In the genomic region with DNA sequence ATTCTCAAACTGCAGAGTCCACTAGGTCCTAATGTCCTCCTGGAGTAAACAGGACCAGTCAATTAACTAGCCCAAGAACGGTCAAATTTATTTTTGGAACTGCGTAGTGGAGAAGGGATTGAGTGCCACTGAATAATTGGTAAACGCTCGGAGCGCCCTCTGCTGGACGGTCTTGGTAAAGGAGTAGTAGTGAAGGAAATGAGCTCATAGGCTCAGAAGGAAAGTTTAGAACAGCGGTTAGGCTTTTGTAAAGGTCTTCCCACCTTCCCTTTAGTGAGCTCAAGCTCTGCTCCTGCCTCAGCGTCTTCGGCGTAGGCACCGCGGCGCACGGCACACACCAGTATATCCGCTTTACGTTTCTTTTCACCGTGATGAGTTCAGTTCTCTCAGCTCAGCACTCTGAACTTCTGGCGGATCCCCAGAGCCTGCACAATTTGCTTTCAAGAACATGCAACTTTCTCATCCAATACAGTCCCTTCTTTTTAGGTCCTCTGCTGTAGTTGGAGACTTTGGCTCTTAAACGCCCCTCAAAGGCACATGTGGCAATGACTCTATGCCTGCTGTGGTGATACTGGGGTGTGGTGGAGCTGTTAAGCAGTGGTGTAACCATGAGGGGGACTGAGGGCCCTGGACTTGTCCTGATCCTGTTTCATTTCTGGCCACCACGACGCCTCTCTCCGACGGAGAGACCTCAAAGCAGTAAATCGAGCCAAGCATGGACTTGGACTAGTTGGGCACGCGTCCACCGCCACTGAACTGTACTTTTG, we compare ENCODE assay signal across 8 mouse cellular contexts. TPM values are rescaled to one million over a fixed set of nuclear protein-coding genes. Genes with fewer than 3 reads are reported as not detected.
DNase-seq lines count a peak whose midpoint lies in the region; ATAC-seq lines count a peak whose summit lies in the region.

No protein-coding gene starts in this region.

- no peak overlapping the region for H3K9ac ChIP-seq in hindbrain, embryonic 14.5 days

- H3K4me3 ChIP-seq in hindbrain, embryonic 14.5 days (replicated peaks; ENCODE audit: low read length), result no peak overlapping the region

- 28% methylated on average over 27 of the region's 27 CpGs for WGBS in hindbrain, embryonic 14.5 days

- H3K4me1 ChIP-seq in hindbrain, embryonic 14.5 days (replicated peaks; ENCODE audit: control insufficient read depth, insufficient read depth, low read length), result no peaks in the 10 kb centered on the region

- H3K9me3 ChIP-seq in hindbrain, embryonic 14.5 days (ENCODE audit: control insufficient read depth, low read length), result no peaks in the 10 kb centered on the region

- peak overlapping the region; percentile 26; the same call in 1 of the 2 replicates for H3K4me2 ChIP-seq in hindbrain, embryonic 14.5 days (replicated peaks)

- H3K27me3 ChIP-seq in hindbrain, embryonic 14.5 days (ENCODE audit: control insufficient read depth, insufficient read depth, low read length), result no peaks in the 10 kb centered on the region

- peak; percentile 59; the same call in 1 of the 2 replicates for ATAC-seq in hindbrain, embryonic 14.5 days (ENCODE audit: low FRiP score)

- no peaks in the 10 kb centered on the region for H3K36me3 ChIP-seq in hindbrain, embryonic 14.5 days (replicated peaks; ENCODE audit: control insufficient read depth, insufficient read depth)

- no peak overlapping the region for H3K27ac ChIP-seq in hindbrain, embryonic 14.5 days

- DNase-seq in R1 (ENCODE audit: low read depth, low spot score), result peak; percentile 95
- peak; percentile 89 to 95 for DNase-seq in cerebellum, postnatal 25 days
- peak; percentile 90 to 99 for DNase-seq in frontal cortex, postnatal 25 days (ENCODE audit: low spot score in 2 of 2)
- DNase-seq in hindbrain, embryonic 14.5 days (ENCODE audit: low spot score), result peak; percentile 96
- DNase-seq in layer of hippocampus, postnatal 25 days (ENCODE audit: extremely low spot score in 1 of 2, low spot score in 1 of 2), result peak; percentile 92 to 100
- peak; percentile 92 for DNase-seq in lung, postnatal 25 days (ENCODE audit: low spot score)
- DNase-seq in retina, postnatal 1 day, result peak; percentile 91
- peak; percentile 80 to 88 for DNase-seq in urinary bladder, adult 18-20 months (ENCODE audit: low spot score in 2 of 2)

RNA-seq across cellular contexts. Expression of gene Klhl8, which starts 16.6 kb away (rescaled TPM):
- polyA plus RNA-seq in hindbrain, embryonic 14.5 days (2014; fragmentation: Nextera tagmentation; extraction: Ambion mirVana), result 45.4 and 47.5 TPM in 2 replicates
- 10 to 100 TPM; 34.2 to 34.3 TPM for total RNA-seq in layer of hippocampus, postnatal 25 days (2021)

RNA-seq across cellular contexts. Expression of gene Hsd17b13, which starts 49.6 kb away (rescaled TPM):
- polyA plus RNA-seq in hindbrain, embryonic 14.5 days (2014; fragmentation: Nextera tagmentation; extraction: Ambion mirVana), result not detected in 2 replicates
- not detected for total RNA-seq in layer of hippocampus, postnatal 25 days (2021)
